Mouse (Mus musculus): ENCODE data around the gene Mbnl1. TPM values are rescaled to one million over a fixed set of nuclear protein-coding genes. Genes with fewer than 3 reads are reported as not detected.

Gene Mbnl1
- polyA plus RNA-seq, 1 experiment from 2014 or later: 83.6 TPM

DNA sequence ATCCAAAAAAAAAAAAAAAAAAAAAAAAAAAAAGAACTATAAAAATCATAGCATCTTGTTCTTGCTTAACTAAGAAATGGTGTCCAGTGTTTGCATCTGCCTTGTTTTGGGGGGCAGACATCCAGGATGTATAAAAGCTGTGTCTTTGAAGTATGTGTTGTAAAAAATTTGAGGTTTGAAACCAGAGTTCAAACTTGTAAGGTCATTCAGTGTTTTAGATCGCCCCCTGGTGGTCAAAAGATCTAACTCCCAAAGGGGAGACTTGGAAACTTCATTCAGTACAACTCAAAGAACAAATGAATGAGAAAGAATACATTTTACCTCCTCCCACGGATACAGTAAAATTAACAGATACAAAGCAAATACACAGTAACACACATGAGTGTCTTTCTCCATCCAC lies 139.2 kb downstream of the Mbnl1 start:
- peaks cover 18% of the 10 kb centered on the region for H3K36me3 ChIP-seq (ENCODE audit: insufficient read depth, low read length)
- H3K9me3 ChIP-seq (ENCODE audit: low read length): no peaks in the 10 kb centered on the region
- ATAC-seq (ENCODE audit: low FRiP score, low TSS enrichment): no peak
- no peak overlapping the region for H3K4me2 ChIP-seq (replicated peaks; ENCODE audit: low read depth, low read length)
- H3K27me3 ChIP-seq (ENCODE audit: insufficient read depth, low read length): no peaks in the 10 kb centered on the region
- H3K9ac ChIP-seq (replicated peaks; ENCODE audit: low read length): no peak overlapping the region
- no peak overlapping the region for H3K4me3 ChIP-seq (ENCODE audit: low read length)
- H3K4me1 ChIP-seq (ENCODE audit: insufficient read depth, low read length): no peaks in the 10 kb centered on the region
- 22% methylated on average over 2 of the region's 2 CpGs for WGBS
- no peak overlapping the region for H3K27ac ChIP-seq (ENCODE audit: low read length)

DNA sequence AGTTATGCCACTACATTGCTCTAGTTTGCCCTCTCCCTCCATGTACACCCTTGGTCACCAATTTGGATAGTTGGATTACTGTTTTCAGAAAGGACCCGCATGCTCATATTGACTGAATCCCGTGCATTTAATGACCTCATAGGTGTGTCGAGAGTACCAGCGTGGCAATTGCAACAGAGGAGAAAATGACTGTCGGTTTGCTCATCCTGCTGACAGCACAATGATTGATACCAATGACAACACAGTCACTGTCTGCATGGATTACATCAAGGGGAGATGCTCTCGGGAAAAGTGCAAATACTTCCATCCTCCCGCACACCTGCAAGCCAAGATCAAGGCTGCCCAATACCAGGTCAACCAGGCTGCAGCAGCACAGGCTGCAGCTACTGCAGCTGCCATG lies 140.5 kb downstream of the Mbnl1 start:
- Histone ChIP-seq H3K9me3 (ENCODE audit: low read length) (no peaks in the 10 kb centered on the region), H3K27ac (ENCODE audit: low read length) (no peak overlapping the region), H3K4me3 (ENCODE audit: low read length) (no peak overlapping the region), H3K9ac (replicated peaks; ENCODE audit: low read length) (no peak overlapping the region), H3K4me1 (ENCODE audit: insufficient read depth, low read length) (no peaks in the 10 kb centered on the region), H3K36me3 (ENCODE audit: insufficient read depth, low read length) (peaks cover 26% of the 10 kb centered on the region), H3K27me3 (ENCODE audit: insufficient read depth, low read length) (no peaks in the 10 kb centered on the region), H3K4me2 (replicated peaks; ENCODE audit: low read depth, low read length) (no peak overlapping the region)
- ATAC-seq (ENCODE audit: low FRiP score, low TSS enrichment): no peak
- 91% methylated on average over 7 of the region's 7 CpGs for WGBS

DNA sequence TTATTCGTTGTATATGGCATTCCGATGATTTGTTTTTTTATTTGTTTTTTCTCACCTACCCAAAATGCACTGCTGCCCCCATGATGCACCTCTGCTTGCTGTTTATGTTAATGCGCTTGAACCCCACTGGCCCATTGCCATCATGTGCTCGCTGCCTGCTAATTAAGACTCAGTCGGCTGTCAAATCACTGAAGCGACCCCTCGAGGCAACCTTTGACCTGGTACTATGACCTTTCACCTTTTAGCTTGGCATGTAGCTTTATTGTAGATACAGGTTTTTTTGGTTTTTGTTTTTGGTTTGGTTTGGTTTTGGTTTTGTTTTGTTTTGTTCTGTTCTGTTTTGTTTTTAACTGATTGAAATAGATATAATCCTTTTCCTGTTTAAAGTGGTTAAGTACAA lies 141.9 kb downstream of the Mbnl1 start:
- peaks cover 28% of the 10 kb centered on the region for H3K36me3 ChIP-seq (ENCODE audit: insufficient read depth, low read length)
- H3K4me2 ChIP-seq (replicated peaks; ENCODE audit: low read depth, low read length): no peak overlapping the region
- H3K9me3 ChIP-seq (ENCODE audit: low read length): no peaks in the 10 kb centered on the region
- H3K4me1 ChIP-seq (ENCODE audit: insufficient read depth, low read length): no peaks in the 10 kb centered on the region
- H3K9ac ChIP-seq (replicated peaks; ENCODE audit: low read length): no peak overlapping the region
- no peak for ATAC-seq (ENCODE audit: low FRiP score, low TSS enrichment)
- no peaks in the 10 kb centered on the region for H3K27me3 ChIP-seq (ENCODE audit: insufficient read depth, low read length)
- H3K4me3 ChIP-seq (ENCODE audit: low read length): no peak overlapping the region
- 83% methylated on average over 7 of the region's 7 CpGs for WGBS
- no peak overlapping the region for H3K27ac ChIP-seq (ENCODE audit: low read length)

DNA sequence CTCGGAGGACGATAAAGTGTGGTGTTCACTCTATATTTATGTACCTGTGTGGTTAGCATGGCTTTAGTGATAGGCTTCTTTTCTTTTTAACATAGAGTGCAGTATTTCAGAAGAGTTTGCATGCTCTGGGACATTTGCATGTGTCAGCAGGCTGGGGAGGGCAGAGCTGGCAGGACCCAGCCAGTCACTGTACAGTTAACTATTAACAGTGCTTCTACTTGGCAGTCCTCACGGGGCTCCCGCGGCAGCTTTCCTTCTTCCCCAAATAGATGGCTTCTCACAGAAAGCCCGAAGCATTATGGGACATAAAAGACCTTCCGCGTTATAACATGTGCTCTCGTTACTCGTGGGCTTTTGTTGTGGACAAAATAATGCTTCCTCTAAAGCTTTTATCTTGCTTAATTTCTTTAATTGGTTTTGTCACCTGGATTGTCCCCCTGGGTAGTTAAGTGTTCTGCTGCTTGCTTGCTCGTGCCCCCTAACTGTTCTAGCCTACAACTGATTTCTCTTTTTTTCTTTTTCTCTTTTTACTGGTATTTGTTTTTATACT lies 142.5 kb downstream of the Mbnl1 start:
- no peaks in the 10 kb centered on the region for H3K27me3 ChIP-seq (ENCODE audit: insufficient read depth, low read length)
- H3K4me1 ChIP-seq (ENCODE audit: insufficient read depth, low read length): no peaks in the 10 kb centered on the region
- H3K36me3 ChIP-seq (ENCODE audit: insufficient read depth, low read length): peaks cover 30% of the 10 kb centered on the region
- H3K4me2 ChIP-seq (replicated peaks; ENCODE audit: low read depth, low read length): no peak overlapping the region
- ATAC-seq (ENCODE audit: low FRiP score, low TSS enrichment): no peak
- H3K9me3 ChIP-seq (ENCODE audit: low read length): no peaks in the 10 kb centered on the region
- no peak overlapping the region for H3K27ac ChIP-seq (ENCODE audit: low read length)
- WGBS: 72% methylated on average over 11 of the region's 11 CpGs
- H3K4me3 ChIP-seq (ENCODE audit: low read length): no peak overlapping the region
- H3K9ac ChIP-seq (replicated peaks; ENCODE audit: low read length): no peak overlapping the region

DNA sequence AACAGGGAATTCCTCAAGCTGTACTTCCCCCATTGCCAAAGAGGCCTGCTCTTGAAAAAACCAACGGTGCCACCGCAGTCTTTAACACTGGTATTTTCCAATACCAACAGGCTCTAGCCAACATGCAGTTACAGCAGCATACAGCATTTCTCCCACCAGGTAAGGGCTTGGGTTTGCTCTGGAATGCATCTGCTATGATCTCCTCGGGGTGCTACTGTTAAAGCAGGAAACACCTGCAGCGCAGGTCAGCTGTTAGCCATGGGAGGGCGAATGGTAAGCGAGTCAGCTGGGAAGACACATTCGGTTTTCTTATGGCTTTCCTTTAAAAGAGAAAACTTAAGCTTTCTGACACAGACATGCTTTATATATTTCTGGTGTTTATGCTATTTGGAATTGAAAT lies 143.0 kb downstream of the Mbnl1 start:
- no peaks in the 10 kb centered on the region for H3K9me3 ChIP-seq (ENCODE audit: low read length)
- no peaks in the 10 kb centered on the region for H3K27me3 ChIP-seq (ENCODE audit: insufficient read depth, low read length)
- 66% methylated on average over 7 of the region's 7 CpGs for WGBS
- no peak for ATAC-seq (ENCODE audit: low FRiP score, low TSS enrichment)
- no peak overlapping the region for H3K9ac ChIP-seq (replicated peaks; ENCODE audit: low read length)
- H3K4me2 ChIP-seq (replicated peaks; ENCODE audit: low read depth, low read length): no peak overlapping the region
- H3K4me3 ChIP-seq (ENCODE audit: low read length): no peak overlapping the region
- no peak overlapping the region for H3K27ac ChIP-seq (ENCODE audit: low read length)
- H3K36me3 ChIP-seq (ENCODE audit: insufficient read depth, low read length): peaks cover 30% of the 10 kb centered on the region
- no peaks in the 10 kb centered on the region for H3K4me1 ChIP-seq (ENCODE audit: insufficient read depth, low read length)

DNA sequence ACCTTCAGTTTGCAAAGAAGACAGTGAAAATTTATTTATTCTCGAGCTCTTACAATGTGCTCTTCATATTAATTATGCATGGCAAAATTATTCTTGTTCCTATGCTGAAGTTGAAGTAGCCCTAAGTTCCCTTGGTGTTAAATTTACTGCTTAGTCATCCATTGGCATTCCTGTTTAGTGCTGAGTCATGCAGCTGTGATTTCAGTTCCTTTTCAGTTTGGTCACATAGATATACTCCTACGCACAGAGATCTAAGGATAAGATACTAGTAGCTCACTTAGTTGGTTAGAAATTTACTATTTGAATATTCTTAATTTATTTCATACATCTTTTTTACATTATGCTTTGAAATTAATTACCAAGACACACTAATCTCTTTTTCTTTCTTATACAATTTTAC lies 143.5 kb downstream of the Mbnl1 start:
- Histone ChIP-seq H3K4me1 (ENCODE audit: insufficient read depth, low read length) (no peaks in the 10 kb centered on the region), H3K9me3 (ENCODE audit: low read length) (no peaks in the 10 kb centered on the region), H3K4me2 (replicated peaks; ENCODE audit: low read depth, low read length) (no peak overlapping the region), H3K9ac (replicated peaks; ENCODE audit: low read length) (no peak overlapping the region), H3K4me3 (ENCODE audit: low read length) (no peak overlapping the region), H3K36me3 (ENCODE audit: insufficient read depth, low read length) (peaks cover 30% of the 10 kb centered on the region), H3K27me3 (ENCODE audit: insufficient read depth, low read length) (no peaks in the 10 kb centered on the region), H3K27ac (ENCODE audit: low read length) (no peak overlapping the region)
- 80% methylated on average over 2 of the region's 2 CpGs for WGBS
- no peak for ATAC-seq (ENCODE audit: low FRiP score, low TSS enrichment)

DNA sequence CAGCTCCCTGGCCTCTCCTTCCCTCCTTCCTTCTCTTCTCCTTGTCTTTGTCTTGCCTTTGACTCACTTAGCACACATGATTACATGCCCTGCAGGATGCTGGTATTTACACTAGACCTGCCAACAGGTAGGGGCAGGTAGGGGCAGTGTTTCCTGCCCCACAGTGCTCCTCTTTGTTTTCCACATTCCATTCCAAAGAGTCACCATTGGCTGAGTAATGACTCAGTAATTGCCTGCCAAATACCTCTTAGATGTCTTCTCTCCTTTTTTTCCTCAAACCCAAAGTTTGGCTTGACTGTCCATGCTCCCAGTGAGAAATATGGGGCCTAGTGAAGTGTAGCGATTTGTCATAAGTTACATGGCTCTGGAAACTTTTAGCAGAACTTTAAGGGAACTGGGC lies 145.0 kb downstream of the Mbnl1 start:
- no peak for ATAC-seq (ENCODE audit: low FRiP score, low TSS enrichment)

DNA sequence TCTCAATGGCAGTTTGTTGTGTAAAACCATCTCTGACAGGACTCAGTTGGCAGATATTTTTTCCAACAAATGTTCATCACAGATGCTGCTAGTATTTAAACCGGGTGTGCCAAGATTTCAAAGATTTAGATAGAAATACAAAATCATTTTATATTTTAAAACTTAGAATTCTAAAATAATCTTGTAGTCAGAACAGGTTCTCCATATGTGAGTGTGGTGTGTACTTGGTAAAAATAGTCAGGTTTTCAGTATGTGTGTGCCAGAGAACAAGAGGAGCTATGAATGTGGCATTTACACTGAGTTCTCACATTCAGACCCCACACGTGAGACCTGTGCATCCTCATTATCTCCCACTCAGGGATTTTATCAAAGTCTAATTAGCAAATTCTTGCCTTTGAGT lies 147.6 kb downstream of the Mbnl1 start:
- no peaks in the 10 kb centered on the region for H3K4me1 ChIP-seq (ENCODE audit: insufficient read depth, low read length)
- ATAC-seq (ENCODE audit: low FRiP score, low TSS enrichment): no peak
- no peak overlapping the region for H3K9ac ChIP-seq (replicated peaks; ENCODE audit: low read length)
- no peak overlapping the region for H3K4me2 ChIP-seq (replicated peaks; ENCODE audit: low read depth, low read length)
- H3K27me3 ChIP-seq (ENCODE audit: insufficient read depth, low read length): no peaks in the 10 kb centered on the region
- H3K9me3 ChIP-seq (ENCODE audit: low read length): no peaks in the 10 kb centered on the region
- H3K36me3 ChIP-seq (ENCODE audit: insufficient read depth, low read length): peaks cover 23% of the 10 kb centered on the region; the same call in 1 of the 2 replicates
- H3K27ac ChIP-seq (ENCODE audit: low read length): no peak overlapping the region
- 85% methylated on average over 2 of the region's 2 CpGs for whole genome bisulfite sequencing
- H3K4me3 ChIP-seq (ENCODE audit: low read length): no peak overlapping the region

More for the DNA sequence above, 145.0 kb downstream of the Mbnl1 start:
- no peak overlapping the region for H3K27ac ChIP-seq (ENCODE audit: low read length)
- H3K4me2 ChIP-seq (replicated peaks; ENCODE audit: low read depth, low read length): no peak overlapping the region
- H3K4me1 ChIP-seq (ENCODE audit: insufficient read depth, low read length): no peaks in the 10 kb centered on the region
- H3K36me3 ChIP-seq (ENCODE audit: insufficient read depth, low read length): peaks cover 33% of the 10 kb centered on the region
- no peaks in the 10 kb centered on the region for H3K9me3 ChIP-seq (ENCODE audit: low read length)
- H3K27me3 ChIP-seq (ENCODE audit: insufficient read depth, low read length): no peaks in the 10 kb centered on the region
- WGBS: 85% methylated on average over 1 of the region's 1 CpGs
- no peak overlapping the region for H3K9ac ChIP-seq (replicated peaks; ENCODE audit: low read length)
- H3K4me3 ChIP-seq (ENCODE audit: low read length): no peak overlapping the region

DNA sequence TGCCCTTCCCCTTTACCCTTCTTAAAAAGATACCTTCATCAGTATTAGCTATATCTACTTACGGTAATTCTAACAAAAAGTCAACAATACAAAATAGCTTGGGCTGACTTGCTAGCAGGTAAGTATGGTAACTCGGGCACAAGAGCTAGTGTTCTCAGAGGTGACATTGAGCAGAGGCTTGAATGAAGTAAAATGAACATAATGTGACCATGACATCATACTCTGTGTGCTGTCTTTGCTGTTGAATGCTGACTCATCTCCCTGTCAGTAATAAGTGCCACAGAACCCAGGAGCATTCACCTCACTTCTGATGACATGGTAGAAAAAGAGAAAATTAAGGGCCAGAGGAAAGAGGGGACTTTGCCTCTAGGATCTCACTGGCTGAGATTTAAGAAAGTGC lies 158.6 kb downstream of the Mbnl1 start:
- ATAC-seq (ENCODE audit: low FRiP score, low TSS enrichment): no peak
- Histone ChIP-seq H3K4me1 (ENCODE audit: insufficient read depth, low read length) (no peaks in the 10 kb centered on the region), H3K4me3 (ENCODE audit: low read length) (no peak overlapping the region), H3K27me3 (ENCODE audit: insufficient read depth, low read length) (no peaks in the 10 kb centered on the region), H3K36me3 (ENCODE audit: insufficient read depth, low read length) (0 out of 2 replicates have a peak, but pooled peaks cover 2% of the 10 kb centered on the region), H3K27ac (ENCODE audit: low read length) (no peak overlapping the region), H3K9ac (replicated peaks; ENCODE audit: low read length) (no peak overlapping the region), H3K9me3 (ENCODE audit: low read length) (no peaks in the 10 kb centered on the region), H3K4me2 (replicated peaks; ENCODE audit: low read depth, low read length) (no peak overlapping the region)
- 89% methylated on average over 2 of the region's 2 CpGs for WGBS

DNA sequence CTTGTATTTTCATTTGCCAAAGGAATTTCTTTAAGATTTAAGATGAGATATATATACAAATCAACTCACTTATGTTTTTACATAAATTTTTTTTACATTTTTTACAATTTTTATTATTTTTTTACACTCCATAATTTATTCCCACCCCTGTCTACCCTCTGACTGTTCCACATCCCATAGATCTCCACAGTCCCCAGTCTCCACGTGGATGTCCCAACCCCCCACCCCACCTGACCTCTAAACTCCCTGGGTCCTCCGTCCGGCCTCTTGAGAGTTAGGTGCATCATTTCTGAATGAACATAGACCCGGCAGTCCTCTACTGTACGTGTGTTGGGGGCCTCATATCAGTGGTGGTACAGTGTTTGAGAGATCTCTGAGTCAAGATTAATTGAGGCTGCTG lies 159.1 kb downstream of the Mbnl1 start:
- Histone ChIP-seq H3K27me3 (ENCODE audit: insufficient read depth, low read length) (no peaks in the 10 kb centered on the region), H3K4me1 (ENCODE audit: insufficient read depth, low read length) (no peaks in the 10 kb centered on the region), H3K36me3 (ENCODE audit: insufficient read depth, low read length) (0 out of 2 replicates have a peak, but pooled peaks cover under 1% of the 10 kb centered on the region), H3K9me3 (ENCODE audit: low read length) (no peaks in the 10 kb centered on the region), H3K9ac (replicated peaks; ENCODE audit: low read length) (no peak overlapping the region), H3K4me2 (replicated peaks; ENCODE audit: low read depth, low read length) (no peak overlapping the region), H3K27ac (ENCODE audit: low read length) (no peak overlapping the region), H3K4me3 (ENCODE audit: low read length) (no peak overlapping the region)
- ATAC-seq (ENCODE audit: low FRiP score, low TSS enrichment): peak; percentile 69; the same call in 1 of the 2 replicates
- WGBS: 78% methylated on average over 5 of the region's 5 CpGs

All from kidney, embryonic 16.5 days (tissue).